Mouse (Mus musculus): ENCODE results near the gene Usp39.

DNA sequence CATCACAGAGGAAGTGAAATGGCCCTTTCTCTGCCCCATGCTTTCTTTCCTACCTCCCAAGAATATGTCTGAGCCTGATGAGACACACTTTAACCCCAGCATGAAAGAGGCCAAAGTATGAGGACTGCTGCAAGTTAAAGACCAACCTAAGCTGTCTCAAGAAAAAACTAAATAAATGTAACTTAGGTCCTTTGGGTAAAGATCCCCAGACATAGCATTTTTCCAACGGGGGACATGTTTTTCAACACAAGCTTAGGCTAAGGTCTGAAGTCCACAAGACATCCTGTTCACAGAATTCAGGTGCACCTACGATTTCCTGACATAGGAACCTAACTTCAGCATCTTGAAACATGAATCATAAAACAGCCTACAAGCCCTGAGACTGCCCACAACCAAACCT lies 5.2 kb upstream of the Usp39 start:
- no peak for TF ChIP-seq POLR2A (IDR thresholded peaks at IDR 0.05; ENCODE audit: borderline replicate concordance, low read depth, low read length)
- no peak for TF ChIP-seq CTCF (IDR thresholded peaks at IDR 0.05; ENCODE audit: low read depth, low read length)
